Mouse (Mus musculus) granulocyte monocyte progenitor cell, adult 5-6 weeks (primary cell): ENCODE measurements around the gene Olfr19. TPM values are rescaled to one million over a fixed set of nuclear protein-coding genes. Genes with fewer than 3 reads are reported as not detected.
"Not testable (repeated sequence)": the region's sequence is repeated elsewhere in the genome, so short reads cannot be mapped to it uniquely, and the experiment has no call there.

Experiments used
- ATAC-seq: replicated peaks from 2 replicates; pipeline ENCODE4 v1.8.0; 2016; ENCODE audit warnings: mild to moderate bottlenecking, moderate TSS enrichment, inconsistent platforms; ENCODE audit not compliant: poor library complexity, severe bottlenecking
- total RNA-seq, 2 experiments: library from RNA; stranded (forward) in 1 of 2; stranded (reverse) in 1 of 2; fragments of 200-712, 200-1000 nt in 1 of 2; fragments of >200 nt in 1 of 2; fragmentation: Nextera tagmentation in 1 of 2; gene quantifications; 2 replicates each; pipeline ENCODE4 v1.2.3; 2014 to 2017

Gene Olfr19
- total RNA-seq (2014; fragmentation: Nextera tagmentation): not detected in 2 replicates
- total RNA-seq (2017): not detected in 2 replicates

GRCm38 (mm10) chr16:16676305-16676704 lies at the start of gene Olfr19:
Gene Olfr19, minus strand, starts transcription at chr16:16676405.
- ATAC-seq: no peak

GRCm38 (mm10) chr16:16684975-16685374 lies 8.8 kb upstream of the Olfr19 start:
- ATAC-seq: no peak

- no peak for ATAC-seq
These were observed 7.8 kb upstream of the Olfr19 start for GRCm38 (mm10) chr16:16684053-16684452.

- ATAC-seq: no peak
These were observed 11.2 kb downstream of the Olfr19 start for GRCm38 (mm10) chr16:16664994-16665393.

GRCm38 (mm10) chr16:16664516-16664915 lies 11.7 kb downstream of the Olfr19 start:
- ATAC-seq: not testable (repeated sequence)

- no peak for ATAC-seq
These were observed 31.1 kb downstream of the Olfr19 start for GRCm38 (mm10) chr16:16645148-16645547.

- ATAC-seq: no peak
These were observed 42.5 kb downstream of the Olfr19 start for GRCm38 (mm10) chr16:16633730-16634129.

Other genes with a start within 250 kb of the Olfr19 start
- gene Fgd4, start 75.9 kb downstream of the Olfr19 start, total RNA-seq (2014; fragmentation: Nextera tagmentation): 18.9 and 26.8 TPM in 2 replicates
- 36.9 and 38.8 TPM in 2 replicates for gene Fgd4, start 75.9 kb downstream of the Olfr19 start, total RNA-seq (2017)
- gene Spag6l, start 153.1 kb upstream of the Olfr19 start, total RNA-seq (2014; fragmentation: Nextera tagmentation): 0.60 and 4.9 TPM in 2 replicates
- 0.52 and 1.8 TPM in 2 replicates for gene Spag6l, start 153.1 kb upstream of the Olfr19 start, total RNA-seq (2017)
- 1.9 and 3.4 TPM in 2 replicates for gene Igll1, start 187.6 kb upstream of the Olfr19 start, total RNA-seq (2014; fragmentation: Nextera tagmentation)
- 0.56 and 1.2 TPM in 2 replicates for gene Igll1, start 187.6 kb upstream of the Olfr19 start, total RNA-seq (2017)
- gene Top3b, start 194.3 kb upstream of the Olfr19 start, total RNA-seq (2014; fragmentation: Nextera tagmentation): 128 and 150 TPM in 2 replicates
- gene Top3b, start 194.3 kb upstream of the Olfr19 start, total RNA-seq (2017): 121 and 148 TPM in 2 replicates
- not detected in 2 replicates for gene Vpreb1, start 194.4 kb upstream of the Olfr19 start, total RNA-seq (2014; fragmentation: Nextera tagmentation)
- gene Vpreb1, start 194.4 kb upstream of the Olfr19 start, total RNA-seq (2017): 3.4 TPM in 1 of 2 replicates, not detected in the other
- gene Ppm1f, start 220.1 kb upstream of the Olfr19 start, total RNA-seq (2014; fragmentation: Nextera tagmentation): 37.5 and 40.1 TPM in 2 replicates
- 50.9 and 52.1 TPM in 2 replicates for gene Ppm1f, start 220.1 kb upstream of the Olfr19 start, total RNA-seq (2017)